Mouse (Mus musculus): ENCODE measurements around the gene Tnfrsf1b. TPM values are rescaled to one million over a fixed set of nuclear protein-coding genes. Genes with fewer than 3 reads are reported as not detected.
A peak's percentile ranks its signal among the peaks of the same experiment; 100 is the strongest.

Gene Tnfrsf1b
- total RNA-seq, 1 experiment from 2014 or later = 20.1 TPM

DNA sequence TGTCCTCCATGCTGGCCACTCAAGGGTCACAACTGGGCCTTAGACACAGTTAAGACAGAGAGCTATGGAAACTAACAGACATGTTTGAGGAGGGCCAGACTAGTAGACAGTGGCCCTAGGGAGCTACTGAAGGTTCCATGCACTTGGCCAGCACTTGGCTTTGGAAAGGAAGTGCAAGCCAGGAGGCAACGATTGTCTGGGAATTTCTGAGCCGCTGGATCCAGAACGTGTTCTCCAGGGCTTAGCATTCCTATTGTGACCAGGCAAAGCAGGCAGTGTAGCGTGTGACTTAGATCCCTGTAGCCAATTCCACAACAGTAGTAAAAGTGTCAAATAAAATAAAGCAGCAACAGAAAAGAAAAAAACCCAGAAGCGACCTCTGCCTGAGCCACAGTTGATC lies 14.1 kb upstream of the Tnfrsf1b start:
- no peak for ATAC-seq (replicated peaks; ENCODE audit: low read depth, poor library complexity, severe bottlenecking)

DNA sequence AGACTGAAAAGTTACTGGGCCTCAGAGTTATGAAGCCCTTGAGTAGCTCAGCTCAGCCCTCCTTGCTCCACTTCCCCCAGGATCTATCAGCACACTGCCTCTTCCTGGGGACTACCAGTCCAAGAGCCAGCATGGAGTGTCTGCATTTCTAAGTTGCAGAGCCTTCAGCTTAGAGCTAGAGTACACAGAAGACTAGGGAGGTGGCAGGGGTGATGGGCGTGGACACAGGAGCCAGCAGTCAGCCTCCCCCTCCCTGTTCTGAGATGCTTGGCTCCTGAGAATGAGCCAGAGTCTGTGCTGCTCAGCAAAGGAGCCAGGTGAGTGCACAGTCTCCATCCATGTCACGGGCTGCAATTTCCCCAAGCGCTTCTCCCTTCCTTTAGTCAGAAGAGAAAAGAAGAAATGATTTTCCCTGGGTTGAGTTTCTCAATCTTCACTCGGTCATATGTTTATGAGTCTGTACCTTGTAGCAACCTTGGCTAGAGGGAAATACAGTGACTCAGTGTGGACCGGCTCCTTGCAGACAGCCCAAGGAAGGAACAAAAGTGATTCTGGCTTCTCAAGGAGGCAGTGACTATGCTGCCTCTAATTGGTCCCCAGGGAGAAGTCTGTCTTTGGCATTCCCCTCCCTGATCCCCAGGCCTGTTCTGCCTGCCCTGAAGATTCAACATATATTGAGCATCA lies 11.2 kb upstream of the Tnfrsf1b start:
- 0 out of 2 replicates have a peak, but pooled peaks have one; percentile 7 for ATAC-seq (replicated peaks; ENCODE audit: low read depth, poor library complexity, severe bottlenecking)

- ATAC-seq (replicated peaks; ENCODE audit: low read depth, poor library complexity, severe bottlenecking) = no peak
These were observed 9.5 kb upstream of the Tnfrsf1b start for GRCm38 (mm10) chr4:145256144-145256543.

DNA sequence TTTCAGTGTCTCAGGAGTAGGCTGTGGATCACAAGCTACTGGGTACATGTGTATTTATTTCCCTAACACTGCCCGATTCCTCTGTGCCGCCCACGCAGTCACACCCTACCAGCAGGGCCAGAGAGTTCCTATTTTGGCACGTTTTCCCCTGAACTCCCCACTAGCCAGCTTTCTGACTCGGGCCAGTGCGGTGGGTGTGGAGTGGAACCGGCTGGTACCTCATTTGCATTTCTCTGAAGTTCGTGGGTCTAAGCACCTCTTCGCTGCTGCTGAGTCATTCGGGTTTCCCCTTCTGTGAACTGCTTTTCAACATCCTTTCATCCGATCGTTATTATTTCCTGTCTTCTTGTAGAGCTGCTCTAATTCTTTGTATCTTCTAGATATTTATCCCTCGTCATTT lies 7.7 kb upstream of the Tnfrsf1b start:
- ATAC-seq (replicated peaks; ENCODE audit: low read depth, poor library complexity, severe bottlenecking) = peak; percentile 80

- ATAC-seq (replicated peaks; ENCODE audit: low read depth, poor library complexity, severe bottlenecking) = no peak
These were observed 5.9 kb upstream of the Tnfrsf1b start for GRCm38 (mm10) chr4:145252611-145253010.

- no peak for ATAC-seq (replicated peaks; ENCODE audit: low read depth, poor library complexity, severe bottlenecking)
These were observed 4.9 kb upstream of the Tnfrsf1b start for GRCm38 (mm10) chr4:145251546-145251945.

DNA sequence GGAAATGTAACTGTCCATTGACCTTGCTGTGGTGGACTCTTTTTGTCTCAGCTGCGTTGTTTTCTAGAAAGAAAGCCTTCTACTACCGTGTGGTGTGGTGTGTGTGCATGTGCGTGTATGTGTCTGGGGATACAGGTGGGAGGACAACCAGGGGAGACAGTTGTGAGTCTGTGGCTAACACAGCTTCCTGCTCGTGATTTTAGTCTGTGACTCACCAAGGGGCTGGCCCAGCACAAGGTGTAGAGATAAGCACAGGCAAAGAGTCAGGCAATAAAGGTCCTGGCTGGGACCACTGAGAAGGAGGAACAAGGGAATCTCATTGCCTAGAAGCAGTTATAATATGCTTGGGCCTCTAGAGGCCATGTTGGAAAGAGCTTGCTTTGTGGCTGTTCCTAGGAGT lies 3.3 kb upstream of the Tnfrsf1b start:
- ATAC-seq (replicated peaks; ENCODE audit: low read depth, poor library complexity, severe bottlenecking) = 0 out of 2 replicates have a peak, but pooled peaks have one; percentile 3

DNA sequence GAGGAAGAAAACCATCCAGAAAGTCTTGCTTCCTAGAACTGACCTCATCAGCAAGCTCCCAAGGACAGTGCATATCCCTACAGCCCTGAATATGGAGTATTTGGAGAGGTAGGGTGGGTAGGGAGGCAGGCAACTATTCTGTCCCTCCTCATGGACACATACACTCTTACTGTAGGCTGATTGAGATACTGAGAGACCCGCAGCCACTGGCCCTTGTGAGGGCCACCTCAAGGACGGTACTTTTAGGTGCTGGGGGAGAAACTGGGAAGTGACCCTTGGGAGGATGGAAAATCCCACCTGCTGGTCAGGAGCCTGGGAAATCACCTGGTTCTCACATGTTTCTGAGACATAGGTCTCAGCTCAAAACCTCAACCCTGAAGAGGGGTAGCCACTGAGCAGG lies 886 bp upstream of the Tnfrsf1b start:
- ATAC-seq (replicated peaks; ENCODE audit: low read depth, poor library complexity, severe bottlenecking) = no peak

DNA sequence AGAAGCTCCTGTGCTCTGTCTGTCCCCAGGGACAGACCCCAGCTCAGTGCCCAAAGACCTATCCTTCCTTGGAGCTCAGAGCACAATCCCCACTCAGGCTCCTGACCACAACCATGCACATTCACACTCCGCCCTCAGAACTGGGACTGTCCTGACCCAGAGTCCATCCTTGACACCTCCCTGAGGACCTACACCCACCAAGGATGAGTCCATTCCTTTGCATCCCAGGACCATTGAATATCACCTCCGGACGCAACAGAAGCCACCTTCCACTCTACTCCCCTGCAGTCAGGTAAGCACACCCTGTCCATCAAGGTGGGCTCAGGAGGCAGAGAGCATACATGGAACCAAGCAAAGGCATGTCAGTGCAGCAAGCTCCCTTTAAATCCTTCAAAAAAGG lies 1.1 kb downstream of the Tnfrsf1b start:
- no peak for ATAC-seq (replicated peaks; ENCODE audit: low read depth, poor library complexity, severe bottlenecking)

DNA sequence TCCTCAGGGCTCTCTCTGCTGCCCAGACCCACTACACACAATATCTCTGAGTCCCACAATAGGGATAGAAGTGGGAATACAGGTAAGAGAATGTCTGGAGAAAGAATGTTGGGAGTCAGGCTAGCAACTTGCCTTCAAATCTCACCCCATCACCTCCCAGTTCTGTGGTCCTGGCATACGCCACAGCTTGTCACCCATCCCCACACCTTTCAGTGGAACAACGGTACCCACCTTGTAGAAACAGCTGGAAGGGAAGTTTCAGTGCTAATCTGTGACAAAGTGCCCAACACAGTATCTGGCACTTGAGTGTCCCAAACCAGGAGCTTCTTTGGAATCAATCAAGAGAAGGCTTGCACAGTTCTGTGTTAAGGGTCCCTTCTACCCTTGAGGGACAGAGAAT lies 2.0 kb downstream of the Tnfrsf1b start:
- ATAC-seq (replicated peaks; ENCODE audit: low read depth, poor library complexity, severe bottlenecking) = no peak

DNA sequence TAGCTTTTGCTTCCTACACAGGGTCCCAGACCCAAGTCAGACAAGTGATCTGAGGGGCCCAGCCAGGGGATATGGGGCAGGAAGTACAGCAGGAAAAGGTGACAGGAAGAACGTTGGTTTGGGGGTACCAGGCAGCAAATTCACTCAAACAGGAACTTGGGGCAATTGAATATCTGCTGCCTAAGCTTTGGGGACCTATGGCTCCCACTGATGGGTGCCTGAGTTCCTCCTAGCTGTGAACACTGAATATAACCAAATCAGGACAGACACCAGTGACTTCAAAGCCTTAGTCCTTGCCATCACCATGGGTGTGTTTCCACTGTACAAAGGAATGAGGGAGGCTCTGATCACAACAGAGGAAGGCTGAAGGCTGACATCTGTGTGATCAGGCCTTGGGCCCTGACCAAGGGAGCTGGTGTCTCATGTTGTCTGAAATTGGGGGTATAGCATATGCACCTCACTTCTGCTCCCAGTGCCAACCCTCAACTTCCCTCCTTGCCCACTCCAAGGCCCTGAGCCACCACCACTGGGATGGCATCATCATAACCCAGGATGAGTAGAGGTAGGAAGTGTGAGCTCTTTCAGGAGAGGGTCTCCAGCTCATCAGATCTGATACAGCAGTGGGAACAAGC lies 3.8 kb downstream of the Tnfrsf1b start:
- no peak for ATAC-seq (replicated peaks; ENCODE audit: low read depth, poor library complexity, severe bottlenecking)

- ATAC-seq (replicated peaks; ENCODE audit: low read depth, poor library complexity, severe bottlenecking) = peak; percentile 85
These were observed 5.9 kb downstream of the Tnfrsf1b start for GRCm38 (mm10) chr4:145240723-145241231.

DNA sequence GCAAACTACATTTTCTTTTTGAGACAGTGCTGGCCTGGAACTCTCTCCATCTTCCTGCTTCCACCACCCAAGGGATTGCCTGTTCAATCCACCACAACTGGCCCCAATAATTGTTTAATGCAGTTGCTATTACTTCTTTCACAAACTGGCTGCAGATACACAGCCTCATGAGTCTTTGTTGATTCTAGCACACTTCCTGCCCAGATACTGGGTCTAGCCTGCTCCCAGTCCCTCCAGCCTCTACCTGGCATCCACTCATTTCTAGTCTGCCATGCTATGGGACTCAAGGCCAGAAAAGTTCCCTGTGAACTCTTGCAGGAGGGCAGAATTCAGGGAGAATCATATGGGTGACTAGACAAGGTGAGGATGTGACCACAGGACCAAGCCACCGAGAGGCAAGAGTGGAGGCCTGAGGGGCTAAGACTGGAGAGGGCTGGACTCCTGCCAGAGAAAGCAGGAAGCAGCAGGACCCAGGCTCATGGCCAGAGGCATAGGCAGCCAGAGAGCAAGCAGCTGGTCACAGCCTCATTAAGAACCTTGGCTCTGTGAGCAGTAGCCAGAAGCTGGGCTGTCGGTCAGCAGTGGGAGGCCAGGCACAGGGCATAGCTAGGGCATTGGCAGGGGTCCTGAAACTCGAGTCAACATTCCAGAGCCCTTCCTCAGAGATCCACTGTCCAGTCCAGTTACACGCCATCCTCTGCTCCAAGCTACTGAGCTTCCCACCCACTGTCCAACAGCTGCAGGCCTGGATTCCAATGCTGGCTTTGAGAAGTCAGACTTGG lies 7.4 kb downstream of the Tnfrsf1b start:
- peak; percentile 4; the same call in 1 of the 2 replicates for ATAC-seq (replicated peaks; ENCODE audit: low read depth, poor library complexity, severe bottlenecking)

DNA sequence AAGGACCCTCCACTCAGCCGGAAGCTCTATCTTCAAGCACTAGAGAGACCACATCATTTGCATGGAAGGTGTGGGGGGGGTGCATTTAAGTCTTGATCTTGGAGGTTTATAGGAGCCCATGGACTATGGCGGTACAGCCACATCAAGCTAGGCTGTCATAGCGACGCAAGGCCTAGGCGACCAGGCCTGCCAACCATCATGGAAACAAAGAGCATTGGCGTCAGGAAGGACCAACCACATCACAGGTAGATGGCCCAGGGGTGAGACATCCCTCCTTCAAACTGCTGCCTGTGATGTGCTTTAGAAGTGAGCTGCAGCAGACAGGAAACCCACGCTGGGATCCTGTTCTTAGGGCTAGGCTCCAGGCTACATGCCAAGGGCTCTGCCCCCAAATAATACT lies 10.6 kb downstream of the Tnfrsf1b start:
- no peak for ATAC-seq (replicated peaks; ENCODE audit: low read depth, poor library complexity, severe bottlenecking)

DNA sequence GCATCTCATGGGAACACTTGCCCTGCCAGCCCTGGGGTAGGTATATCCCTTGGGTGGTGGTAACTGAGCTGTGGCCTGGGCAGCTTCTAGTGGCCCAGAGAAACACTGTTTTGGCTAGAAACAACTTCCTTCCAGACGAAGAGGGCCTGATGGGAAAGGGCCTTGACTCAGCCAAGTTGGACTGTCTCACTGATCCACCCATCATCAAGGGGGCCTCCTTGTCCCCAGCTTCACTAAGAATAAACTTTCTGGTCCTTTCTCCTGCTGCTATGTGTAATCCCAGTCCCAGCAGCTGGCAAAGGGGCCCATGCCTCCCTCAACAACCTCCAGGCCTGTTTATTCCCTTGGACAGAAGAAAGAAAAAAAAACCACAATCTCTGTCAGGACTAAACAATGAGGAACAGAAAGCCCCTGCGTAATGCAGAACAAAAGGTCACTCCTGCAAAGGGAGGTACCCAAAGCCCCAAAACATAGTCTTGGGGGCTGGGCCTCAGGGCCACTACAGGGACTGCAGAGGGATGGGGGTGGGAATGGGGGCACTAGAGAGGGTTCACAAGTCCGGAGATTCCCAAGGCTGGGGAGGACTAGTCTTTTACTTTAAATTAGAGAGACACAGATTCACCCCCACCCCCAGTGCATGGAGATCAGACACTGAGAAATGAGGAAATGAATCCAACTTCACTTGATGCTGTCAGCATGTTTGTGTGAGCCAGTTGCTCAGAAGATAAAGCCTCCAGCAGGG lies 13.0 kb downstream of the Tnfrsf1b start:
- ATAC-seq (replicated peaks; ENCODE audit: low read depth, poor library complexity, severe bottlenecking) = peak; percentile 52

GRCm38 (mm10) chr4:145231732-145232131 lies 14.9 kb downstream of the Tnfrsf1b start:
- ATAC-seq (replicated peaks; ENCODE audit: low read depth, poor library complexity, severe bottlenecking) = no peak

DNA sequence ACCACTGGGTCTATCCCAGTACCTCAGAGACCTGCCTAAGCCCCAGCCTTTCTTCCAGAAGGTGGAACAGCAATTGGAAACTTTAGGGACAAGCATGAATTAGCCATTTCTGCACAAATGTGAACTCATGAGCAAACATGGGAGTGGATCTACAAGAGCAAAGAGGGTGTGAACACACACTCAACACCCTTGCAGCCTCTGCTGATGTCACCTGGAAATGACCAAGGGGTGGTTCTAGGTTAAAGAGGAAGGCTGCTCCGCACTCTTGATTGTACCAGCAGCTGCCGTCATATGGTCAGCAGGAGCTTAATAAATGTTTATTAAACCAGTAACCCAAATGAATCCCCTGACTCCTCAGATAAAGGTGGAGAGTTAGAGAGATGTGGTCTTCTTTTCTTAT lies 16.0 kb downstream of the Tnfrsf1b start:
- ATAC-seq (replicated peaks; ENCODE audit: low read depth, poor library complexity, severe bottlenecking) = no peak

DNA sequence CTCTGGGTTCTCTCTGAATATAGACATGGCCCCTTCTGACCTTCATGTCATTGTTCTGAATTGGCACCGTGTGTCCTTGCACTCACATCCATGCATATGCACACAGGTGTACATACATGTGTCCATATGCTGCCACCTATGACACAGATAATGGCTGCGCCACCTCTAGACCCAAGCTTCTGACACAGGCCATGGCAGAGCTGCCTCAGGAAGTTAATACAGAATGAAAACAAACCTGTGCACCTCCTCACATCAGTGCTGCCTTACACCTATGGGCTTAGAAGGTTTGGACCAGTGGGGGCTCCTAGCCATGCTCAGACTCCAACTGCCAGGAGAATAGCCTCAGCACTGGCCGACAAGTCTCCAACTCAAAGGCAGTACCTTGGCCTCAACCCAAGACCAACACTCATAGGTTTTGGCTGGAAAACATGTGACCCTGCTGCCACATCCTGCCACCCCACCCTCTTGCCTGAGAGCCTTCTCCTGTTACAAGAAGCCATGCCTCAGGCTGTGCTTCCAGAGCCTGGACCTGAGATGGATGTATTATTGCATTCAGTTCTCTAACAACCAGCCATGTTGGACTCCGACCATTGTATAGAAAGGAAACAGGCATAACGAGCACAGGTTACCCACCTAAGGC lies 17.0 kb downstream of the Tnfrsf1b start:
- peak; percentile 37 for ATAC-seq (replicated peaks; ENCODE audit: low read depth, poor library complexity, severe bottlenecking)

GRCm38 (mm10) chr4:145229051-145229450 lies 17.6 kb downstream of the Tnfrsf1b start:
- peak; percentile 50 for ATAC-seq (replicated peaks; ENCODE audit: low read depth, poor library complexity, severe bottlenecking)

DNA sequence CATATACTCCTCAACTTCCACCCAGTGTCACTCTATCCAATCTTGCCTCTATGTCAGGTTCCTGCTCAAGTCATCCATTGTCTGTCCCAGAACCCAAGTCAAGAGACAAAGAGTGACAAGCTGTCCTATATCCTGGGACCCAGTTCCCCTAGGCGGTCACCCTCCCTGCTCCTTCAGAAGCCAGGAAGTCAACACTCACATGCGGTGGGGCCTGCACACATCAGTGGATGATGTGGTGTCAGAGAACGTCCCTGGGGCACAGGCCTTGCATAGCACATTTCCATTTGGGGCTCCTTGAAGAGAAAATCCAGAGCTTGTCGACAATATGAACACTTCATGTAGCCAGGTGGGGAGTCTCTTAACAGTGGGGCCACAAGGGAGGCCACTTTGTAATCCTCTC lies 22.1 kb downstream of the Tnfrsf1b start:
- no peak for ATAC-seq (replicated peaks; ENCODE audit: low read depth, poor library complexity, severe bottlenecking)
